Comparison of ENCODE assay signal across 25 mouse cellular contexts in genomic region chr7:127959364-127959763, GRCm38 (mm10). TPM values are rescaled to one million over a fixed set of nuclear protein-coding genes. Genes with fewer than 3 reads are reported as not detected.
DNase-seq lines count a peak whose midpoint lies in the region; ATAC-seq lines count a peak whose summit lies in the region.
"Had no signal": no experiment of that assay in that cellular context is flagged by ENCODE, and none has a peak within 500 bp of the region (broad histone marks: within the 10 kb centered on the region; RNA-seq: fewer than 3 reads in every experiment).

No protein-coding gene starts in this region.

- no peak overlapping the region for H3K27ac ChIP-seq in kidney, embryonic 15.5 days
- no peak overlapping the region for H3K27ac ChIP-seq in kidney, embryonic 14.5 days (ENCODE audit: low read depth, low read length)
- H3K27ac ChIP-seq: forebrain, embryonic 10.5 days; forebrain, embryonic 13.5 days; heart, embryonic 15.5 days; hindbrain, embryonic 10.5 days; hindbrain, embryonic 13.5 days had no signal

- no peak overlapping the region for H3K4me2 ChIP-seq in kidney, embryonic 15.5 days
- no peak overlapping the region for H3K4me2 ChIP-seq in kidney, embryonic 14.5 days (replicated peaks; ENCODE audit: low read depth, low read length)
- H3K4me2 ChIP-seq: forebrain, embryonic 13.5 days; heart, embryonic 12.5 days; heart, embryonic 15.5 days; hindbrain, embryonic 13.5 days had no signal

- no peaks in the 10 kb centered on the region for H3K4me1 ChIP-seq in kidney, embryonic 15.5 days
- H3K4me1 ChIP-seq in kidney, embryonic 14.5 days (ENCODE audit: control insufficient read depth, insufficient read depth, low read length): no peaks in the 10 kb centered on the region
- H3K4me1 ChIP-seq: forebrain, embryonic 10.5 days; forebrain, embryonic 13.5 days; heart, embryonic 12.5 days; heart, embryonic 15.5 days; hindbrain, embryonic 10.5 days; hindbrain, embryonic 13.5 days had no signal

- H3K9me3 ChIP-seq in kidney, embryonic 15.5 days (replicated peaks): no peaks in the 10 kb centered on the region
- H3K9me3 ChIP-seq in kidney, embryonic 14.5 days (ENCODE audit: control insufficient read depth, low read length): no peaks in the 10 kb centered on the region
- H3K9me3 ChIP-seq: forebrain, embryonic 10.5 days; forebrain, embryonic 13.5 days; heart, embryonic 15.5 days; hindbrain, embryonic 10.5 days; hindbrain, embryonic 13.5 days had no signal

- no peaks in the 10 kb centered on the region for H3K27me3 ChIP-seq in kidney, embryonic 15.5 days
- H3K27me3 ChIP-seq in kidney, embryonic 14.5 days (ENCODE audit: control insufficient read depth, insufficient read depth, low read length): no peaks in the 10 kb centered on the region
- H3K27me3 ChIP-seq: forebrain, embryonic 13.5 days; heart, embryonic 15.5 days; hindbrain, embryonic 13.5 days had no signal

- H3K4me3 ChIP-seq in kidney, embryonic 15.5 days (replicated peaks): no peak overlapping the region
- H3K4me3 ChIP-seq in kidney, embryonic 14.5 days (ENCODE audit: low read length): no peak overlapping the region
- H3K4me3 ChIP-seq: forebrain, embryonic 10.5 days; forebrain, embryonic 13.5 days; heart, embryonic 12.5 days; heart, embryonic 15.5 days; hindbrain, embryonic 10.5 days; hindbrain, embryonic 13.5 days had no signal

- DNase-seq in kidney, adult 18-20 months: peak; percentile 21
- DNase-seq in kidney, adult 9 months: peak; percentile 68
- DNase-seq in kidney, postnatal 14 days: peak; percentile 50
- DNase-seq in c-Kit-positive CD71-positive TER-119-positive erythroid progenitor cells, embryonic 14.5 days (ENCODE audit: low spot score): no peak
- DNase-seq: adrenal gland, adult 8-10 months; adrenal gland, postnatal 25 days; cerebellum, adult 18-20 months; cerebellum, adult 9-10 months; cerebellum, postnatal 14 days; gastrocnemius, postnatal 10 days; gastrocnemius, postnatal 36 days; heart, postnatal 10 days; heart, postnatal 36 days had no signal

- ATAC-seq in kidney, embryonic 15.5 days (replicated peaks; ENCODE audit: low FRiP score): no peak
- ATAC-seq in kidney, embryonic 14.5 days (ENCODE audit: low FRiP score, low TSS enrichment): no peak
- ATAC-seq: CD4-positive, CD25-positive, alpha-beta regulatory T cell, adult 4 months; forebrain, embryonic 13.5 days; forebrain, embryonic 16.5 days; hindbrain, embryonic 16.5 days had no signal

- WGBS in kidney, embryonic 15.5 days: 51% methylated on average over 5 of the region's 5 CpGs
- 55% methylated on average over 5 of the region's 5 CpGs for WGBS in kidney, embryonic 14.5 days

- no peaks in the 10 kb centered on the region for H3K36me3 ChIP-seq in kidney, embryonic 15.5 days
- H3K36me3 ChIP-seq in kidney, embryonic 14.5 days (ENCODE audit: control insufficient read depth, insufficient read depth, low read length): no peaks in the 10 kb centered on the region
- H3K36me3 ChIP-seq: forebrain, embryonic 10.5 days; heart, embryonic 12.5 days; heart, embryonic 15.5 days; hindbrain, embryonic 10.5 days; hindbrain, embryonic 13.5 days had no signal

- H3K9ac ChIP-seq in kidney, embryonic 15.5 days: no peak overlapping the region
- H3K9ac ChIP-seq in kidney, embryonic 14.5 days (ENCODE audit: low read depth, low read length): no peak overlapping the region
- H3K9ac ChIP-seq: forebrain, embryonic 13.5 days; heart, embryonic 12.5 days; heart, embryonic 15.5 days; hindbrain, embryonic 13.5 days had no signal

RNA-seq across cellular contexts. Expression of gene Fus, which starts 7.9 kb away (rescaled TPM):
- 421 and 440 TPM in 2 replicates for polyA plus RNA-seq in kidney, embryonic 15.5 days (2015; fragmentation: Nextera tagmentation; extraction: Ambion mirVana)
- polyA plus RNA-seq in kidney, embryonic 14.5 days (2014; fragmentation: Nextera tagmentation; extraction: Ambion mirVana): 62.7 and 77.7 TPM in 2 replicates

RNA-seq across cellular contexts. Expression of gene Prss36, which starts 12.8 kb away (rescaled TPM):
- 11.5 and 12.4 TPM in 2 replicates for polyA plus RNA-seq in kidney, embryonic 15.5 days (2015; fragmentation: Nextera tagmentation; extraction: Ambion mirVana)
- polyA plus RNA-seq in kidney, embryonic 14.5 days (2014; fragmentation: Nextera tagmentation; extraction: Ambion mirVana): 12.1 and 12.4 TPM in 2 replicates

RNA-seq across cellular contexts. Expression of gene Prss8, which starts 29.5 kb away (rescaled TPM):
- 56.9 and 59.5 TPM in 2 replicates for polyA plus RNA-seq in kidney, embryonic 15.5 days (2015; fragmentation: Nextera tagmentation; extraction: Ambion mirVana)
- polyA plus RNA-seq in kidney, embryonic 14.5 days (2014; fragmentation: Nextera tagmentation; extraction: Ambion mirVana): 44.7 and 47.1 TPM in 2 replicates
- polyA plus RNA-seq: C2C12; CD4-positive, CD25-positive, alpha-beta regulatory T cell, adult 4 months had no signal

RNA-seq across cellular contexts. Expression of gene Pycard, which starts 34.3 kb away (rescaled TPM):
- polyA plus RNA-seq in kidney, embryonic 15.5 days (2015; fragmentation: Nextera tagmentation; extraction: Ambion mirVana): 43.9 and 45.1 TPM in 2 replicates
- 39.5 and 47.3 TPM in 2 replicates for polyA plus RNA-seq in kidney, embryonic 14.5 days (2014; fragmentation: Nextera tagmentation; extraction: Ambion mirVana)

RNA-seq across cellular contexts. Expression of gene Trim72, which starts 44.4 kb away (rescaled TPM):
- 0.31 and 0.60 TPM in 2 replicates for polyA plus RNA-seq in kidney, embryonic 15.5 days (2015; fragmentation: Nextera tagmentation; extraction: Ambion mirVana)
- 0.14 TPM in 1 of 2 replicates, not detected in the other for polyA plus RNA-seq in kidney, embryonic 14.5 days (2014; fragmentation: Nextera tagmentation; extraction: Ambion mirVana)
- polyA plus RNA-seq: CD4-positive, CD25-positive, alpha-beta regulatory T cell, adult 4 months; forebrain, embryonic 10.5 days; forebrain, embryonic 13.5 days; forebrain, embryonic 16.5 days; hindbrain, embryonic 10.5 days; hindbrain, embryonic 16.5 days had no signal
